Mouse (Mus musculus): ENCODE results near the gene Selenon. TPM values are rescaled to one million over a fixed set of nuclear protein-coding genes. Genes with fewer than 3 reads are reported as not detected.

The Selenon gene
- polyA plus RNA-seq, 1 experiment from 2014 or later: 14.7 TPM

GRCm38 (mm10) chr4:134569831-134570230 lies 17.9 kb upstream of the Selenon start:
- no peaks in the 10 kb centered on the region for H3K27me3 ChIP-seq (replicated peaks; ENCODE audit: control insufficient read depth, insufficient read depth, low read length)
- no peak overlapping the region for H3K4me2 ChIP-seq (ENCODE audit: low read length)
- 0 out of 2 replicates have a peak, but pooled peaks cover 4% of the 10 kb centered on the region for H3K4me1 ChIP-seq (replicated peaks; ENCODE audit: control insufficient read depth, insufficient read depth, low read length)
- no peak overlapping the region for H3K9ac ChIP-seq (ENCODE audit: low read length)
- 0 out of 2 replicates have a peak, but pooled peaks cover 3% of the 10 kb centered on the region for H3K9me3 ChIP-seq (ENCODE audit: control insufficient read depth, low read length)
- H3K27ac ChIP-seq (ENCODE audit: low read depth): no peak overlapping the region
- H3K4me3 ChIP-seq (ENCODE audit: low read depth, low read length): no peak overlapping the region
- 0 out of 2 replicates have a peak, but pooled peaks cover 2% of the 10 kb centered on the region for H3K36me3 ChIP-seq (ENCODE audit: control insufficient read depth, insufficient read depth, low read length)
- WGBS: 65% methylated on average over 8 of the region's 8 CpGs
- no peak for DNase-seq (ENCODE audit: low spot score)
- no peak for ATAC-seq (replicated peaks; ENCODE audit: low FRiP score, low TSS enrichment, low read depth)

- WGBS: 77% methylated on average over 6 of the region's 6 CpGs
- Histone ChIP-seq H3K9ac (ENCODE audit: low read length) (no peak overlapping the region), H3K9me3 (ENCODE audit: control insufficient read depth, low read length) (0 out of 2 replicates have a peak, but pooled peaks cover 3% of the 10 kb centered on the region), H3K36me3 (ENCODE audit: control insufficient read depth, insufficient read depth, low read length) (0 out of 2 replicates have a peak, but pooled peaks cover 2% of the 10 kb centered on the region), H3K4me3 (ENCODE audit: low read depth, low read length) (no peak overlapping the region), H3K4me2 (ENCODE audit: low read length) (no peak overlapping the region), H3K27me3 (replicated peaks; ENCODE audit: control insufficient read depth, insufficient read depth, low read length) (no peaks in the 10 kb centered on the region), H3K4me1 (replicated peaks; ENCODE audit: control insufficient read depth, insufficient read depth, low read length) (0 out of 2 replicates have a peak, but pooled peaks cover 4% of the 10 kb centered on the region), H3K27ac (ENCODE audit: low read depth) (no peak overlapping the region)
- DNase-seq (ENCODE audit: low spot score) (no peak), ATAC-seq (replicated peaks; ENCODE audit: low FRiP score, low TSS enrichment, low read depth) (no peak)
Measured at GRCm38 (mm10) chr4:134569205-134569604, 17.2 kb upstream of the Selenon start.

GRCm38 (mm10) chr4:134567377-134568226 lies 15.6 kb upstream of the Selenon start:
- 30% methylated on average over 19 of the region's 19 CpGs for WGBS
- H3K9me3 ChIP-seq (ENCODE audit: control insufficient read depth, low read length): 0 out of 2 replicates have a peak, but pooled peaks cover 3% of the 10 kb centered on the region
- H3K27ac ChIP-seq (ENCODE audit: low read depth): no peak overlapping the region
- 0 out of 2 replicates have a peak, but pooled peaks cover 2% of the 10 kb centered on the region for H3K36me3 ChIP-seq (ENCODE audit: control insufficient read depth, insufficient read depth, low read length)
- no peak for DNase-seq (ENCODE audit: low spot score)
- no peak for ATAC-seq (replicated peaks; ENCODE audit: low FRiP score, low TSS enrichment, low read depth)
- H3K27me3 ChIP-seq (replicated peaks; ENCODE audit: control insufficient read depth, insufficient read depth, low read length): no peaks in the 10 kb centered on the region
- no peak overlapping the region for H3K9ac ChIP-seq (ENCODE audit: low read length)
- no peak overlapping the region for H3K4me2 ChIP-seq (ENCODE audit: low read length)
- H3K4me1 ChIP-seq (replicated peaks; ENCODE audit: control insufficient read depth, insufficient read depth, low read length): 0 out of 2 replicates have a peak, but pooled peaks cover 4% of the 10 kb centered on the region
- H3K4me3 ChIP-seq (ENCODE audit: low read depth, low read length): no peak overlapping the region

- no peak overlapping the region for H3K4me3 ChIP-seq (ENCODE audit: low read depth, low read length)
- H3K9ac ChIP-seq (ENCODE audit: low read length): no peak overlapping the region
- no peak for DNase-seq (ENCODE audit: low spot score)
- ATAC-seq (replicated peaks; ENCODE audit: low FRiP score, low TSS enrichment, low read depth): no peak
- H3K4me1 ChIP-seq (replicated peaks; ENCODE audit: control insufficient read depth, insufficient read depth, low read length): 0 out of 2 replicates have a peak, but pooled peaks cover 4% of the 10 kb centered on the region
- no peak overlapping the region for H3K4me2 ChIP-seq (ENCODE audit: low read length)
- H3K27ac ChIP-seq (ENCODE audit: low read depth): no peak overlapping the region
- H3K27me3 ChIP-seq (replicated peaks; ENCODE audit: control insufficient read depth, insufficient read depth, low read length): no peaks in the 10 kb centered on the region
- H3K36me3 ChIP-seq (ENCODE audit: control insufficient read depth, insufficient read depth, low read length): 0 out of 2 replicates have a peak, but pooled peaks cover 2% of the 10 kb centered on the region
- WGBS: 87% methylated on average over 6 of the region's 6 CpGs
- H3K9me3 ChIP-seq (ENCODE audit: control insufficient read depth, low read length): 0 out of 2 replicates have a peak, but pooled peaks cover 3% of the 10 kb centered on the region
Measured at GRCm38 (mm10) chr4:134564093-134564492, 12.1 kb upstream of the Selenon start.

- DNase-seq (ENCODE audit: low spot score): no peak
- H3K27me3 ChIP-seq (replicated peaks; ENCODE audit: control insufficient read depth, insufficient read depth, low read length): no peaks in the 10 kb centered on the region
- H3K4me2 ChIP-seq (ENCODE audit: low read length): no peak overlapping the region
- H3K36me3 ChIP-seq (ENCODE audit: control insufficient read depth, insufficient read depth, low read length): 0 out of 2 replicates have a peak, but pooled peaks cover 2% of the 10 kb centered on the region
- 0 out of 2 replicates have a peak, but pooled peaks cover 3% of the 10 kb centered on the region for H3K9me3 ChIP-seq (ENCODE audit: control insufficient read depth, low read length)
- WGBS: 83% methylated on average over 16 of the region's 16 CpGs
- no peak overlapping the region for H3K9ac ChIP-seq (ENCODE audit: low read length)
- no peak overlapping the region for H3K4me3 ChIP-seq (ENCODE audit: low read depth, low read length)
- peaks cover 5% of the 10 kb centered on the region for H3K4me1 ChIP-seq (replicated peaks; ENCODE audit: control insufficient read depth, insufficient read depth, low read length)
- H3K27ac ChIP-seq (ENCODE audit: low read depth): no peak overlapping the region
- ATAC-seq (replicated peaks; ENCODE audit: low FRiP score, low TSS enrichment, low read depth): no peak
Measured at GRCm38 (mm10) chr4:134563624-134564023, 11.7 kb upstream of the Selenon start.

GRCm38 (mm10) chr4:134562014-134562413 lies 10.0 kb upstream of the Selenon start:
- DNase-seq (ENCODE audit: low spot score) (no peak), ATAC-seq (replicated peaks; ENCODE audit: low FRiP score, low TSS enrichment, low read depth) (no peak)
- Histone ChIP-seq H3K9me3 (ENCODE audit: control insufficient read depth, low read length) (0 out of 2 replicates have a peak, but pooled peaks cover 3% of the 10 kb centered on the region), H3K36me3 (ENCODE audit: control insufficient read depth, insufficient read depth, low read length) (0 out of 2 replicates have a peak, but pooled peaks cover 2% of the 10 kb centered on the region), H3K4me2 (ENCODE audit: low read length) (no peak overlapping the region), H3K9ac (ENCODE audit: low read length) (no peak overlapping the region), H3K4me1 (replicated peaks; ENCODE audit: control insufficient read depth, insufficient read depth, low read length) (peaks cover 10% of the 10 kb centered on the region), H3K27ac (ENCODE audit: low read depth) (no peak overlapping the region), H3K27me3 (replicated peaks; ENCODE audit: control insufficient read depth, insufficient read depth, low read length) (no peaks in the 10 kb centered on the region), H3K4me3 (ENCODE audit: low read depth, low read length) (no peak overlapping the region)
- WGBS: 82% methylated on average over 2 of the region's 2 CpGs

GRCm38 (mm10) chr4:134560699-134561098 lies 8.7 kb upstream of the Selenon start:
- ATAC-seq (replicated peaks; ENCODE audit: low FRiP score, low TSS enrichment, low read depth) (no peak), DNase-seq (ENCODE audit: low spot score) (no peak)
- no peak overlapping the region for H3K9ac ChIP-seq (ENCODE audit: low read length)
- H3K36me3 ChIP-seq (ENCODE audit: control insufficient read depth, insufficient read depth, low read length): 0 out of 2 replicates have a peak, but pooled peaks cover 2% of the 10 kb centered on the region
- H3K27ac ChIP-seq (ENCODE audit: low read depth): no peak overlapping the region
- no peak overlapping the region for H3K4me2 ChIP-seq (ENCODE audit: low read length)
- no peak overlapping the region for H3K4me3 ChIP-seq (ENCODE audit: low read depth, low read length)
- WGBS: 90% methylated on average over 8 of the region's 8 CpGs
- no peaks in the 10 kb centered on the region for H3K9me3 ChIP-seq (ENCODE audit: control insufficient read depth, low read length)
- no peaks in the 10 kb centered on the region for H3K27me3 ChIP-seq (replicated peaks; ENCODE audit: control insufficient read depth, insufficient read depth, low read length)
- H3K4me1 ChIP-seq (replicated peaks; ENCODE audit: control insufficient read depth, insufficient read depth, low read length): peaks cover 10% of the 10 kb centered on the region

GRCm38 (mm10) chr4:134559154-134559553 lies 7.2 kb upstream of the Selenon start:
- ATAC-seq (replicated peaks; ENCODE audit: low FRiP score, low TSS enrichment, low read depth): no peak
- no peak for DNase-seq (ENCODE audit: low spot score)
- H3K4me2 ChIP-seq (ENCODE audit: low read length): no peak overlapping the region
- WGBS: 67% methylated on average over 7 of the region's 7 CpGs
- no peak overlapping the region for H3K9ac ChIP-seq (ENCODE audit: low read length)
- H3K4me3 ChIP-seq (ENCODE audit: low read depth, low read length): no peak overlapping the region
- peaks cover 10% of the 10 kb centered on the region for H3K4me1 ChIP-seq (replicated peaks; ENCODE audit: control insufficient read depth, insufficient read depth, low read length)
- H3K36me3 ChIP-seq (ENCODE audit: control insufficient read depth, insufficient read depth, low read length): no peaks in the 10 kb centered on the region
- no peaks in the 10 kb centered on the region for H3K27me3 ChIP-seq (replicated peaks; ENCODE audit: control insufficient read depth, insufficient read depth, low read length)
- H3K9me3 ChIP-seq (ENCODE audit: control insufficient read depth, low read length): no peaks in the 10 kb centered on the region
- H3K27ac ChIP-seq (ENCODE audit: low read depth): no peak overlapping the region

All from intestine, embryonic 14.5 days (tissue).